Mouse (Mus musculus): ENCODE results near the gene Plcb3. TPM values are rescaled to one million over a fixed set of nuclear protein-coding genes. Genes with fewer than 3 reads are reported as not detected.

Gene Plcb3
- total RNA-seq (2022): 10 to 100 TPM in 1 of 4 experiments, 1 to 10 TPM in 3; 7.0 to 10.9 (median 9.4) TPM

DNA sequence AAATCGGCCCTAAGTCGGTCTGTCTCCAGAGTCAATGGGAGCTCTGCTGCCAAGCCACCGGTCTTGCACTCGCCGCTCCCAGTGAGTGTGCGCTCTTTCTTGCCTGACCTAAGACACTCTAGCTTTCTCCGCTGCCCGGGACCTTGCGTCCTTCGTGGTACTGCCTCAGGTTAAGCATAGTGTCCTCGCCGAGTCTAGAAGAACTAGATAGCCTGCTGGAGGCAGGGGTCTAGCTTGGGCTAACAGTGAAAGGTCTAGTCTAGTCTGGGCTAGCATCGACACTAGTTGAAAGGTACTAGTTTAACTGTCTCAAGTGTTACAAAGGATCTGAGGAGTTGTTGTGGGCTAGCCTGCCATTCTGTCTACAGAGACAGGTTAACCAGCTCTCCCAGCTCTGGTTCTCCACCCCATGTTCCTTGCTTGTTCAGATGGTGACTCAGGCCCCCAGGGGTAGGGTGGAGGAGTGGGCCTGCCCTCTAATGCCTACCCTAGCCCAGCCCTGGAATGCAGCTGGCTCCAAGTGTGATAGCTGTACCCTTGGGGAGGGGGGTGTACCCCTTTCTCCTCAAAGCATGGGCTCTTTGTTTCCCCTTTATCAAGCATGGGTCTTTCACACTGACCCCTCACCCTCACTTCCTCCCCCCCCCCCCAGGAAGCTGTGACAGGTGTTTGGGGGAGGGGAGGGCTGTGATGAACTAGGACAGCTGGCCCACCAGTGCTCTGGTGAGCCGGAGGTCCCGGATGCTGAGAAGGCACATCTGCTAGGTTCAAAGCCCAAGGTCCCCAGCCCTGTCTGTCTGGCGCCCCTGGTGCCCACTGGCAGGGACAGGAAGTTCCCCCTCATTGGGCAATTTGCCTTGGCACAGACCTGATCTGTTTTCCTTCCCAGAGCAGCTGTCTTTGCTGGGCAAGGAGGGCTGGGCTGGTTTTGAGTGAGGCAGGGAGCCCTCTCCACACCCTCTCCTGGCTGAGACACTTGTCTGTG, at the start of gene Plcb3:
Gene Plcb3 (minus strand): TSS at position 934 of the 985 bp plus-strand sequence.
- peak; percentile 73 to 79 for DNase-seq (ENCODE audit: low spot score in 2 of 2)

DNA sequence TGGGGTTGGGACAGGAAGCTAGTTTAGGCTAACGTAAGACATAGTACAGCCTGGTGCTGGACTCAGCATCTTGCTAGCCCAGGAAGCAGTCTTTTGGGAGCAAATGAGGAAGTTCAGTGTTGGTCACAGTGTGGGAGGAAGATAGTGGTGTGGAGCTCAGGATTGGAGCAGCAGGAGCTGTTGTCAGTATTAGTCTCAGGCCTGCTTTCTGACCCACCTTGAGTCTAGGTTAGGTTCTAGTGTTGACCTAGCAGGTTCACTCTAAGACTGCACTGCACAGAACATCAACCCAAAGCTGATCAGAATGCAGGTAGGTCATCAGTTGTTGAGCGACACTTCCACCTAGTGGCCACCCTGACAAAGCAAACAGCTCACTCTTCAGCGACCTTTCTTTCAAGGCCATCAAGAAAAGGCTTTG, 44.0 kb upstream of the Plcb3 start:
- DNase-seq (ENCODE audit: low spot score in 2 of 2): no peak

DNA sequence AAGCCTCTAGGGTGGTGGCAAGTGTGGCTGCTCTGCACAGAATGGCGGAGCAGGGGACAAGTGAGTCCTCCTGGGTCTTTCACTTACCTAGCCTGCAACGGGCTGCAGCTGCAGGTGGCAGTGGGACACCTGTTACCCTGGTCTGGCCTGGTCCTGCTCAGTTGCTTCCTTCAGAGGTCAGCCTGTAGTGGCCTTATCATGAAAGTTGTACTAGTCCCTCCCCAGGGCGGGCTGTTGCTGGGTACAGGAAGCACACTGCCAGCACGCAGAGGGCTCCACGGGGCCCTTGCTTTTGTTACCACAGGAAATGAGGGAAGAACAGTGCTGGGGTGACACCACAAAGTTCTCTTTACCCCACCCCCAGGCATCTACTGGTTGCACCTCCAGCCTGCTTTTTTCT, 42.9 kb upstream of the Plcb3 start, which contains the start of gene Fermt3:
Gene Fermt3 (minus strand): TSS at position 279 of the 400 bp plus-strand sequence.
- DNase-seq (ENCODE audit: low spot score in 2 of 2): no peak

DNA sequence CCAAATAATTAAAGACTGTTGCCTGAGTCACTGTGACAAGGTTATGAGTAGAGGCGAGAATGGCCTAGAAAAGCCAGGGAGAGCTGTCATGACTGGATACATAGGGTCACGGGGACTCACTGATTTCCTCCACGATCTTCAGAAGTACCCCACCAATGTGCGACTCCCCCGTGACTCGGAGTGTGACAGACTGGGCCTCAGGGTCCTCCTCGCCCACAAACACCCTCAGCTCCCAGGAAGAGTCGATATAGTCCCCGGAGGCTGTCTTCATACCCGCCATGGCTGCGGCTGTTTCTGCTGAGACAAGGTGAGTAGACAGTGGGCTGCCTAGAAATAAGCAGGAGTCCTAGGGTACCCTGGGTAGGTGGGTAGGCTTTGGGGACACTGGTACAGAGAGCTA, 42.3 kb upstream of the Plcb3 start:
- no peak for DNase-seq (ENCODE audit: low spot score in 2 of 2)

DNA sequence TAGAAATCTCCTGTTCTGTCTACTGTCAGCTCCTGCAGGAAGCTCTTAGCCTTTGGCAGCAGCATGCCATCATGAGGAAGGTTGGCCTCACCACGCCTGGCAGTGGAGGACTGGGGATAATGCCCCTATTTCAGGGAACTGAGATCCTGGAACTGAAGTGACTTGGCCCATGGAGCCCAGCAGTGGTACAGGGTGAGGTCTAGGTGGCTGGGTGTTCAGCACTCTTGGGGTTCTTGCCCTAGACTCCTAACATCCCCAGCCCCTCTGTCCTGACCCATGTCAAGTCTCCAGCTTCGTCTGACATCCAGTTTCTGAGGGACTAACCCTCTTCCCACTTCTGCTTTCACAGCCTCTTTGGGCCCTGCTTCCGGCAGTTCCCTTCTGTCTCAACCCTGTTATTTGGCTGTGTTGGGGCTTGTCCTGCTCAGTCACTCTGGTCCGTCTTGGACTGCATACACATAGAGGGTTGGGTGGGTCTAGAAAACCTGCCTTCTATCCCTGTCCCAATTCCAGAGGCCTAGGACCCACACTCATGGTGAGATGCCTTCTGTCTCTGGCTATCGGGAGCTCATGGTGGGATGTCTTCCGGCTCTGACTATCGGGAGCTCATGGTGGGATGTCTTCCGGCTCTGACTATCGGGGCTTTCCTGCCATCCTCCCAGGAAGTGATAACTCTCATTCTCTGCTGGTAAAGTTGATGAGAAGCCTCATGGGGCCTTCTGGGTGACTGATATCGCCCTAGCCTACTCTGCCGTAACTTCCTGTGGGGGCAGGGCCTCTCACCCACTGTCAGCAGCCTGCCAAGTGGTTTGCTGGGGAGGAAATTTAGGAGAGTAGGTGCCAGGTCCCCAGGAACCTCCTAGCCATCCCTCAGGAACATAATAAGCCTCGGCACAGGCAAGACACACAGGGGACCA, 41.5 kb upstream of the Plcb3 start:
- DNase-seq (ENCODE audit: low spot score in 2 of 2): no peak

DNA sequence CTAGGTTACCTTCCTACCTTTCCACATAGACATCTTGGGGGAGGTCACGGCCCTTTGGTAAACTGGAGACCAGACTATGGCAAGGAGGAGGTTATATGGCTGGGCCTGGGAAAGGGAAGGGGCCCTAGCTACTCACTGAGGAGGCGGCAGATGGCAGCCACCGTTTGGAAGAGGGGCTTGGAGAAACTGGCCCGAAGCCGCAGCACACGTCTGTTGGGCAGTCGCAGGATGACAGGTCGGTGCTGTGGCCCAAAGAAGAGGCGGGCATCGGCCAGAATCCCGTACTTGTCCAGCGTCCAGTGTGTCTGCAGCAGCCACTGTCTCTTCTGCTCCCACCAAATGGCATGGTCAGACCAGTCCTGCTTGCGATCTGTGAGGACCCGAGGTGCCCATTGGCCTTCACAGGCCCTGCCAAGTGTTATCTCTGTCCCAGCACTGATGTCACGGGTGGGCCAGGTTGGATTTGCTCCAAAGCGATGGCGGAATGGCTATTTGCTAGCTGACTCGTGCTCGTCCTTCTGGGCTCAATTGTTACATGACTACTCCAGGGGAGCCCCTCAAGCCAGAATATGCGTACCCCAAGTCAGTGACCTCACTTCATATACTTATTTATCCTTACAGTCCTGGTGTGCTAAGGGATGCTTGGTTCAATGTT, 38.3 kb upstream of the Plcb3 start:
- no peak for DNase-seq (ENCODE audit: low spot score in 2 of 2)

DNA sequence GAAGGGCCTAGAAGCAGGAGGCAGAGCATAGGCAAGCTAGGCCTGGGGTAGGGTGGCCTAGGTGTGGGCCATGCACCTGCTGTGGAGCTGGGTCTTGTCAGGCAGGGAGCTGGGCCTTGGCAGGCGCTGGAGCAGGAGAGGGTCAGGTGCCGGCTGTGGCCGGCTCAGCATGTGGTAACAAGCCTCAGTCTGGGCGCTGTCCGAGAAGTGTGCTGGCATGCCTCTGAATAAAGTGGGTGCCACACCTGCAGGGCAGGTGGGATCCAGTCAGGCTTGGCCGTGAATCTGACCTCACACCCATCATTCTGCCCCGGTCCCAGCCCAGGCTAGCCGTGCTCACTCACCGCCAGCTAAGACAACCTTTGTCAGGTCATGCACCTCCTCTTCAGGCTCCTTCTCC, 37.7 kb upstream of the Plcb3 start:
- no peak for DNase-seq (ENCODE audit: low spot score in 2 of 2)

DNA sequence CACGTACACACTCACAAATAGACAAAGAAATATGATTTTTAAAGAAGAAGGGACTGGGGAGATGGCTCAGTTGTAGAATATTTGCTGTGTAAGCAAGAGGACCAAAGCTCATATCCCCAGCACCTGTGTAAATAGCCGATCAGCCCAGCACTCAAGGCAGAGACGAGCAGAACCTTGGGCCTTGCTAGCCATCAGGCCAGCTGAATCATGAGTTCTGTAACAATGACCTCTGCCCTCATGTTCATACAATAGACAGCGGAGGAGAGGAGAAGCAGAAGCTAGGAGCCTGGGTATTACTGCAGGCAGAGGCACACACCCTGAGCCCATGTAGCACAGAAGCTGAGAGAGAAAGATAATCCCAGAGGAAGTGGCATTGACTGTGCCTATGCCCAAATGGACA, 36.2 kb upstream of the Plcb3 start:
- no peak for DNase-seq (ENCODE audit: low spot score in 2 of 2)

DNA sequence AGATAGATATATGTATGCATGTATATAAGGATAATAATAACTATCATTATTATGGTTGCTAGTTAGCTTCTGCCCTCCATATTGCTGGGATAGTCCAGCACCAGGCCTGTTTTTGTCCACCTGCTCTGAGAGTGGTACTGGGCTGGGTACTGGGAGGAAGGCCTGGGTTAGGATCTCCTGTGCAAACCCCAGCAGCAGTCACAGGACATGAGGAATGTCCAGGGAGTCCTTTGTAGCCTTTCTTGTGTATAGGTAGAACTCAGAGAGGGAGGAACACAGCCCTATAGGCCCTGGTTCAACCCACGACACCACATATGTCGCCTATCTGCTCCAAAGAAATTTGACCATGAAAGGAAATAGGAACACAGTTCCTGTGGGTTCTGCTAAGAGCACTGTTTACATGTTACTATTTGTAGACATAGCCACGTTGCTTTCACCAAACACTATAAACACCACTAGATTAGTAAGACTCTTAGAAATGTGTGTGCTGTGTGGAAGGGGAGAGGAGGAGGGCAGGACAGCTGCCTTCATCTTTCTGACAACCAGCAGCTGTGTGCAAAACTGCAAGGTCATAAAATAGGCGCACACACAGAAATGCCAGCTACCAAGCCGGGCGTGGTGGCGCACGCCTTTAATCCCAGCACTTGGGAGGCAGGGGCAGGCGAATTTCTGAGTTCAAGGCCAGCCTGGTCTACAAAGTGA, 30.8 kb upstream of the Plcb3 start:
- DNase-seq (ENCODE audit: low spot score in 2 of 2): no peak

DNA sequence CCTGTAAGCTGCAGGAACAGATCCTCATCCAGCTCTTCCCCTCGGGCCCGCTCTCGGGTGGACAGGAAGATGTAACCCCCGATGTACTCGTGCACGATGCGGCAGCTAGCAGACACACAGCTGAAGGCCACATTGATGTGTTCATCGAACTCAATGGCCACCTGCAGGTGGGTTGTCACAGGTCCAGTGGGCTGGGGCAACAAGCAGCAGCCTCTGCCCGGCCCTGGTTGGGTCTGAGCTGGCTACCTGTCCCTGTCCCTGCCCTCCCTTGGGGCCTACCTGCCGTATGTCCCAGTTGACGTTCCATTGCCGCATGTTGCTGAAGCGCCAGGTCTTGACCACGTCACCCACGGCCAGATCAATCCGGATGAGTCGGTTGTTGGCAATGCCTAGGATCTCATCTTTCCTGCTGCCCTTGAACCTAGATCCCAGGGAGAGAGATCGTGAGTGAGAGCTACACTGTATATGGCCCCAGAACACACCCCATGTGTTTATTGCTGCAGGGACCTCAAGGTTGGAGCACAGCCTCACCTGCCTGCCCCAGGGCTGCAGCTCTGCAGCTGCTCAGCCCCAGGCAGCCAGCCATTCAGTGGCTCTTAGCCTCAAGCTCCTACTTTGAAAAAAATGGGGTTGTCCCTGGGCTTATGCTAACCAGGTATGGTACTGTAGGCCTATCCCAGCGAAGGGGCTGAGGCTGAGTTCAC, 23.2 kb upstream of the Plcb3 start:
- no peak for DNase-seq (ENCODE audit: low spot score in 2 of 2)

DNA sequence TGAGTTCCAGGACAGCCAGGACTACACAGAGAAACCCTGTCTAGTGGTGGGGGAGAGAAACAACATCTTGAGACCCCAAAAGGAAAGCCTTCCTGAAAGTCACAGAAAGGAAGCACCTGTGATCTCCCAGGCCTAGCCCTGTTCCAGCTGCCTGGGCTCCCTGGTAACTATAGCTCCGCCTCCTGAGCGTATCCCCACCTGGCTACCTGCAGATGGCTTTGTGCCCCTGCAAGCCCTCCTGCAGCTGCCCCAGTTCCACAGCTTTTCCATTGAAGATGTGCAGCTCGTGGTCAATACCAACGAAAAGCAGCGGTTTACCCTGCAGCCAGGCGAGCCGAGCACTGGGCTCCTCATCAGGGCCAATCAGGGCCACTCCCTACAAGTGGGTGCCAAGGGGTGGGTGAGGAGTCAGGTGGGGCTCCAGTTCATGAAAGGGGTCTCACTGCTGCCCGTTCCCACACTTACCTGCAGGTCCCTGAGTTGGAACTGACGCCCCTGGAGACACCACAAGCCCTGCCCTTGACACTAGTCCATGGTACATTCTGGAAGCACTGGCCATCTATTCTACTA, 21.5 kb upstream of the Plcb3 start:
- DNase-seq (ENCODE audit: low spot score in 2 of 2): no peak

DNA sequence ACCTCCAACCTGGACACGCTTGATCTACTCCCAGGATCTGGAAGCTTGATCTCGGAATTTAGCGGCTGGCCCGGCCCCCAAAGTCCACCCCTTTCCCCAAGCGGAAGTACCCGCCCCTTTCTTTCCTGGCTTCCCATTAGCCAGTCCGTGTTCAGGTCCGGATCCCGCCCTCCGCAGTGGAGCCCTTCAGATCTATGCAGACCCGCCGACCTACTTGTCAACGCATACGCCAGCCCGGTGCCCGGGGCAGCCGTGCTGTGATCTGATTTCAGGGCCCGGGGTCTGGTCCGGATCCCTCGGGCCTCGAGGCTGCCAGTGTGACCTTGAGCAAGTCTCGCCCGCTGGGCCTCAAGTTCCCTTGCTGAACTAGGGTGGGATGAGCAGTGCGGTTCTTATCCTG, 19.7 kb upstream of the Plcb3 start, which contains the start of the genes Nudt22 and Trpt1:
Gene Nudt22 (minus strand): TSS at position 112 of the 400 bp plus-strand sequence.
Gene Trpt1 (plus strand): TSS at position 126 of the 400 bp plus-strand sequence.
- peak; percentile 80 to 88 for DNase-seq (ENCODE audit: low spot score in 2 of 2)

DNA sequence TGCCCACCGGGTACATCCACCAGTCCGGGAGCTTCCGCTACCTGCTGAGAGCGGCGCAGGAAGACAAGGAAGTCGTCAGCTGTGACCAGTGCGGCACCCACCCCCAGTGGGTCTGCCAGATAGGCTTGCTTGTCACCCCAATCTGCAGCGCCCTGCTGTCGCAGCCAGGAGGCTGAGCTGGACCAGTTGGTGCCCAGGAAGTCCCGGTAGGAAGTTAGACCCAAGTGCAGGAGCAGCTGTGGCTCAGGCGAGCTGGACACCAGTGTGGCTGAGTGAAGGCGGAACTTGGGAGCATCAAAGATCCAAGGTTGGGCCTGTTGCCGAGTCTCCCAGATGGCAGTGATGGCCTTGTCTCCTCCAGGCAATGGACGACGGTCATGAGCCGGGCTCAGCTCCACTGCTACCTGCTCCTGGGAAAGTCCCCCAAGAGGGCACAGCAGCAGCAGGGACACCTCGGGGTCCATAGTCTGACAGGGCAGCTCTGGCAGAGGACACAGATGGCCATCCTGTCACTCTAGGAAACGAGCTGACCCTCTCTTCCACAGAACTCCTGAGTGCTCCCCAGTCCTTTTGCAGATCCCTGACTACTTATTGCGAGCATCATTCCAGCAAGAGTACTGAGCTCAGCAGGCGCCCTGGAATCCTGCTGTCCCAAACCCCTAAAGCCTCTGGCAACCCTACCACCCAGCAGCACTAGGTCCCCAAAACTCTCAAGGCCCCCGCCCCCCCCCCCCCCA, 19.2 kb upstream of the Plcb3 start:
- no peak for DNase-seq (ENCODE audit: low spot score in 2 of 2)

DNA sequence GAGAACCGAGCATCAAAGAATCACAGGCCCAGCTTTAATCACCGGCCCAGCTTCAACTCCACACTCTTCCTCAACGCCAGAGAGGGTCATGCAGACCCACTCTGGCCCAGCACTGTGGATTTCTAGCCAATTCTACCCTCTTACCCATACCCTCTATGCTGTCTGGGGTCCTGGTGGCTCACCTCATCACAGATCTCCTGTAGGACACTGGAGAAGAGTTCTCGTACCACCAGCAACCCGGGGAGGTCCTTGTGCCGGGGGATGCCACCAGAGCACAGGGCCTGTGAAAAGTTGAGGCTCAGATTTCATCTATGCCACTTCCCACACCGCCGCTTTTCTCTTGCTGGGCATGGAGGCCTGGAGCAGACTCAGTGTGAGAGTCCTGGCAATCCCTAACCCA, 18.2 kb upstream of the Plcb3 start:
- DNase-seq (ENCODE audit: low spot score in 2 of 2): no peak

DNA sequence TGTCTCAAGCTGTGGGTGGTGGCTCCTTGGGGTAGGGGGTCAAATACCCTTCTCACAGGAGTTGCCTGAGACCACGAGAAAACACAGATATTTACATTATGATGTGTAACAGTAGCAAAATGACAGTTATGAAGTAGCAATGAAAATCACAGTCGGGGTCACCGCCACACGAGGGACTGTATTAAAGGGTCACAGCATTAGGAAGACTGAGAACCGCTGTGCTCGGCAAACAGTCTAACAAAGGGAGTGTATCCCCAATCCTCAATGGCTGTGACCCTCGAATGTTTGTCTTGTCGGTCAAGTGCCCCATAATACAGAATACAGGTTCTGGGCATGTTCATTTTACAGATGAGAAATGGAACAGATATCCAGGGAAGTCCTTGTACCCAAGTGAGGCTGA, 17.7 kb upstream of the Plcb3 start:
- no peak for DNase-seq (ENCODE audit: low spot score in 2 of 2)

DNA sequence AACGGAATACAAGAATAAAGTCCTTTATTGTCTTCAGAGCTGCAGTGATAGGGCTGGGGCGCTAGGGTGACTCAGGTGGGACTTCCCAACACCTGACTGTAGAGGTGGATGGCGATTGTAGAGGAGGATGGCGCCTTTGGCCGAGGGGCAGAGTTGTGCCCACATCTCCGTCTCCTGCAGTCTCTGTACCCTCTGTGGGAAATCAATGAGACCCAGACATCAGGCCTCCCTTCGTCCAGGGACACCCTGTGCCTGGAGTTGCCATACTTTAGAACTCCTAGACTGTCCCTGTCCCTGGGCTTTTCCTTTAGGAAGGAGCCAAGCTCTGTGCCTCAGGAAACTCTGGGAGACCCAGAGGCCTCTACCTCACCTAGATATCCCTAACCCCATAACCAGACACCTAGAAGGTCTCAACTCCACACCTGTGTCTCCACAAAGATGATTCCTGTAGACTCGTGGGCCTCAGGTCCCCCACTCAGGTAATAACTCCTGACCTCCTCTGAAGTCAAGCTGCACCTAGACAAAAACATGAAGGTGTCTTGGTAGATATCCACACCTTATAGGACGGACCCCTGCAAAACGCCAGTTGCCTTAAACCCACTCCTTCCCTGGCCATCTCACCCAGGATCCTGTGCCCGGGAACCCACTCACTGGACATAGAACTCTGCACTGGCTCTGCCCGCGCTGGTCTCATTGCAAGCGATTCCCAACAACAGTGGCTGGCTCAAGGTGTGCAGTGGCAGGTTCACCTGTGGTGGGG, 16.9 kb upstream of the Plcb3 start:
- DNase-seq (ENCODE audit: low spot score in 2 of 2): no peak

DNA sequence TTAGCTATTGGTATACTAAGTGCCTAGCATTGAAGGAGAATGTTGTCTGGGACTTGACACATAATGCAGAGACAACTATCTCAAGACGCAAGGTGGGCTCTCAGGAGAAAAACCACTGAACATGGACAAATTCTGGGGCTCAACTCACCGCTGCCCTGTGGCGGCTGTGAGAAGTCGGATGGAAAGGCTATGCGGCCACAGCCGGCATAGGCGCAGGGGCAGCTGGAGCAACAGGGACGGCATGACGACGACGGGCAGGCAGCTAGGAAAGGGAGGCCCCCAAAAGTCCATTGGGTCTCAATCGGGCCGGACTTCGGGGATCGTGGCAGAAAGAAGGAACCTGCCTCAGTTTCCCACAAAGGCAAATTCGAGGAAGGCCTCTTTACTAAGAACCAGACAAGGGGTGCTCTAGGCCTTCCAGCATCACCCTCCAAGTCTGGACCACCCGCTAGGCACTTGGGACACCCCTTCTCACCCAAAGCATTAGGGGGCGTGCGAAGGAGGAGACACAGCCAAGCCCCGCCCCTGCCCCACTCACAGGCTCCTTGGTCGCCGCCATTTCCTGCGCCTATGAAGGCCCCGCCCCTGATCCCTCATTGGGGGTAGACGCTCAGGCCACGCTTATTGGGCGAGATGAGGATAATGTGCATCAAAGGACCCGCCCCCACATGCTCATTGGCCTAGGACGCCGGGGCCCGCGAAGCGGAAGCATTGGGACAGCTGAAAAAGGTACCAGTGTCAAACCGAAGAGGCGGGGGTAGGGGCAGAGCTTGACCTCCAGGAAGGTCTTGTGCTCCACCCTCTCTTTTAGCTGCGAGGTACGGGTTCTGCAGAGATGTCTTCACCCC, 16.0 kb upstream of the Plcb3 start, which contains the start of gene Dnajc4:
Gene Dnajc4 (minus strand): TSS at position 562 of the 848 bp plus-strand sequence.
- peak; percentile 92 to 96 for DNase-seq (ENCODE audit: low spot score in 2 of 2)
